Mouse (Mus musculus) frontal cortex, postnatal 14 days (tissue): ENCODE measurements around the gene Tssk3.

Source experiments
- DNase-seq, 2 experiments: peaks; one replicate each; pipeline ENCODE4 v3.0.0; 2022; ENCODE audit warnings: low spot score in 2 of 2

Gene Tssk3

DNA sequence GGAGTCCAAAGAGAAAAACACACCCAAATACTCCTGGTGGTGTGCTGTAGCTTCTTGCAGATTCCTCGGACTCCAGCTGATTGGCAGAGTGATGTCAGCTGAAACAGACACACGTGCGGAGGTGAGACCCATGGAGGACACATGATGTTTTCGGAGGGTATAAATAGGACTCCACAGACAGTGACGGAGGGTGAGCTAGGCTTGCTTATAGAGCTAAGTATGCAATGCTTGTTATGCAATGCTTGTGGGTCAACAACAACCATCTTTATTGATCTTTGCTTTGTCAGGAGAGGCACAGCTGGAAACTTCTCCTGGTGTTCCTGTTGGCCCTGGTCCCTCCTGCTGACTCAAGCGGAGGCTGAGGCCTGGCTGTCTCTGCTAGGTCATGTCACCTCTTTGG lies 42.1 kb downstream of the Tssk3 start:
- DNase-seq, result no peak

- no peak for DNase-seq
These were observed 42.9 kb downstream of the Tssk3 start for GRCm38 (mm10) chr4:129447778-129448563.

GRCm38 (mm10) chr4:129447360-129447759 lies 43.5 kb downstream of the Tssk3 start:
- no peak for DNase-seq

- DNase-seq, result no peak
These were observed 49.7 kb downstream of the Tssk3 start for GRCm38 (mm10) chr4:129441145-129441544.

DNA sequence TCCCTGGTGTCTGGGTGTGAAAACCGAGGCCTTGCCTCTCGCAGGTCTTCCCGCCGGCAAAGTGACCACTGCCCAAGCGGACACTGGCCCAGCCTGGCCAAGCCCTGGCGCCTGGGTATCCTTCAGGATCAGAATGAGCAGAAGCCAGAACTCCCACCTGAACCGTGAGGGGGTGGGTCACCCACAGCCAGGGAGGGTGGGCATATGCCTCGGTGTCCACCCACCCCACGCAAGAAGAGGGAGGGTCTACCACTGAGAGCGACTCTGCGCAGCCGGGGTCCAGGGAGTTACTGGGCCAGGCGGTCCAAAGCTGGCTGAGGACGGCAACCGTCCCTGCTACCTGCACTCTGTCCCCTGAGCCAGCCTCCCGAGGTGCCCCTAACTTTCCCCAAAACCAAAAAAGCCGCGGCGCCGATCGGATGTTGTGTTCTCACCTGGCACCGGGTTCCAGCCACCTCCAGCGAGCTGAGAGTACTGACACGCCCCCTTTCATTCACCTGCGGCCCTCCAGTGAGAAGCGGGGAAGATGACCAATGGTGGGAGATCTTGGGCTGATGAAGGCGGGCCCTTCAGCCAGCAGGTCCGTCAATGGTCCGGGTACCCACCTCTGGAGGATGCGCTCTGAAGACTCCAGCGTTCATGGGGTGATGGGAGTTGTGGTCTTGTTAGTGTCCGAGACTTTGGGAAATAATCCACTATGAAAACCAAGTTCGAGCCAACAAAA lies 50.3 kb downstream of the Tssk3 start, which contains the start of gene Zbtb8b:
TSS of gene Zbtb8b (minus strand) at position 514 of the 724 bp plus-strand sequence.
- DNase-seq, result peak; percentile 73 to 74
